Mouse (Mus musculus): ENCODE measurements around the gene Samsn1. TPM values are rescaled to one million over a fixed set of nuclear protein-coding genes. Genes with fewer than 3 reads are reported as not detected.
A peak's percentile ranks its signal among the peaks of the same experiment; 100 is the strongest.

Samsn1 gene
- polyA plus RNA-seq, 1 experiment from 2014 or later, result 0.42 TPM

GRCm38 (mm10) chr16:75970266-75970998 is 51.6 kb downstream of the Samsn1 start:
- Histone ChIP-seq H3K9me3 (ENCODE audit: control insufficient read depth, low read length) (no peaks in the 10 kb centered on the region), H3K4me3 (ENCODE audit: low read depth, low read length) (no peak overlapping the region), H3K9ac (replicated peaks; ENCODE audit: low read depth, low read length) (no peak overlapping the region), H3K36me3 (ENCODE audit: control insufficient read depth, insufficient read depth, low read length) (no peaks in the 10 kb centered on the region), H3K4me2 (ENCODE audit: low read depth, low read length) (no peak overlapping the region), H3K27ac (ENCODE audit: low read depth, low read length) (no peak overlapping the region), H3K27me3 (ENCODE audit: control insufficient read depth, insufficient read depth, low read length) (no peaks in the 10 kb centered on the region), H3K4me1 (ENCODE audit: control insufficient read depth, insufficient read depth, low read length) (no peaks in the 10 kb centered on the region)
- WGBS, result 55% methylated on average over 6 of the region's 6 CpGs
- peak; percentile 44; the same call in 1 of the 2 replicates for ATAC-seq (ENCODE audit: low read depth)

GRCm38 (mm10) chr16:75962021-75962420 is 60.1 kb downstream of the Samsn1 start:
- Histone ChIP-seq H3K27ac (ENCODE audit: low read depth, low read length) (no peak overlapping the region), H3K36me3 (ENCODE audit: control insufficient read depth, insufficient read depth, low read length) (no peaks in the 10 kb centered on the region), H3K27me3 (ENCODE audit: control insufficient read depth, insufficient read depth, low read length) (no peaks in the 10 kb centered on the region), H3K4me3 (ENCODE audit: low read depth, low read length) (no peak overlapping the region), H3K4me1 (ENCODE audit: control insufficient read depth, insufficient read depth, low read length) (no peaks in the 10 kb centered on the region), H3K4me2 (ENCODE audit: low read depth, low read length) (no peak overlapping the region), H3K9me3 (ENCODE audit: control insufficient read depth, low read length) (no peaks in the 10 kb centered on the region), H3K9ac (replicated peaks; ENCODE audit: low read depth, low read length) (no peak overlapping the region)
- ATAC-seq (ENCODE audit: low read depth), result no peak
- 59% methylated on average over 8 of the region's 8 CpGs for WGBS

- WGBS, result 56% methylated on average over 5 of the region's 5 CpGs
- Histone ChIP-seq H3K27me3 (ENCODE audit: control insufficient read depth, insufficient read depth, low read length) (no peaks in the 10 kb centered on the region), H3K4me1 (ENCODE audit: control insufficient read depth, insufficient read depth, low read length) (no peaks in the 10 kb centered on the region), H3K9me3 (ENCODE audit: control insufficient read depth, low read length) (no peaks in the 10 kb centered on the region), H3K4me2 (ENCODE audit: low read depth, low read length) (no peak overlapping the region), H3K27ac (ENCODE audit: low read depth, low read length) (no peak overlapping the region), H3K9ac (replicated peaks; ENCODE audit: low read depth, low read length) (no peak overlapping the region), H3K4me3 (ENCODE audit: low read depth, low read length) (no peak overlapping the region), H3K36me3 (ENCODE audit: control insufficient read depth, insufficient read depth, low read length) (no peaks in the 10 kb centered on the region)
- ATAC-seq (ENCODE audit: low read depth), result no peak
Observed at GRCm38 (mm10) chr16:75961487-75961886, 60.6 kb downstream of the Samsn1 start.

GRCm38 (mm10) chr16:75961036-75961435 is 61.0 kb downstream of the Samsn1 start:
- Histone ChIP-seq H3K9ac (replicated peaks; ENCODE audit: low read depth, low read length) (no peak overlapping the region), H3K27ac (ENCODE audit: low read depth, low read length) (no peak overlapping the region), H3K4me3 (ENCODE audit: low read depth, low read length) (no peak overlapping the region), H3K36me3 (ENCODE audit: control insufficient read depth, insufficient read depth, low read length) (no peaks in the 10 kb centered on the region), H3K27me3 (ENCODE audit: control insufficient read depth, insufficient read depth, low read length) (no peaks in the 10 kb centered on the region), H3K9me3 (ENCODE audit: control insufficient read depth, low read length) (no peaks in the 10 kb centered on the region), H3K4me1 (ENCODE audit: control insufficient read depth, insufficient read depth, low read length) (no peaks in the 10 kb centered on the region), H3K4me2 (ENCODE audit: low read depth, low read length) (no peak overlapping the region)
- 91% methylated on average over 7 of the region's 7 CpGs for WGBS
- ATAC-seq (ENCODE audit: low read depth), result no peak

GRCm38 (mm10) chr16:75933357-75933756 is 88.7 kb downstream of the Samsn1 start:
- Histone ChIP-seq H3K36me3 (ENCODE audit: control insufficient read depth, insufficient read depth, low read length) (no peaks in the 10 kb centered on the region), H3K4me3 (ENCODE audit: low read depth, low read length) (no peak overlapping the region), H3K4me1 (ENCODE audit: control insufficient read depth, insufficient read depth, low read length) (no peaks in the 10 kb centered on the region), H3K27me3 (ENCODE audit: control insufficient read depth, insufficient read depth, low read length) (no peaks in the 10 kb centered on the region), H3K27ac (ENCODE audit: low read depth, low read length) (no peak overlapping the region), H3K9me3 (ENCODE audit: control insufficient read depth, low read length) (no peaks in the 10 kb centered on the region; the same call in 1 of the 2 replicates), H3K4me2 (ENCODE audit: low read depth, low read length) (no peak overlapping the region), H3K9ac (replicated peaks; ENCODE audit: low read depth, low read length) (no peak overlapping the region)
- ATAC-seq (ENCODE audit: low read depth), result no peak

GRCm38 (mm10) chr16:75930222-75930553 is 91.9 kb downstream of the Samsn1 start:
- H3K27me3 ChIP-seq (ENCODE audit: control insufficient read depth, insufficient read depth, low read length), result no peaks in the 10 kb centered on the region
- WGBS, result 56% methylated on average over 4 of the region's 4 CpGs

GRCm38 (mm10) chr16:75929536-75930221 is 92.4 kb downstream of the Samsn1 start:
- H3K36me3 ChIP-seq (ENCODE audit: control insufficient read depth, insufficient read depth, low read length), result no peaks in the 10 kb centered on the region
- WGBS, result 33% methylated on average over 11 of the region's 11 CpGs
- no peak overlapping the region for H3K27ac ChIP-seq (ENCODE audit: low read depth, low read length)
- H3K4me1 ChIP-seq (ENCODE audit: control insufficient read depth, insufficient read depth, low read length), result no peaks in the 10 kb centered on the region
- no peak overlapping the region for H3K4me2 ChIP-seq (ENCODE audit: low read depth, low read length)
- H3K9me3 ChIP-seq (ENCODE audit: control insufficient read depth, low read length), result no peaks in the 10 kb centered on the region
- H3K4me3 ChIP-seq (ENCODE audit: low read depth, low read length), result no peak overlapping the region
- peak; percentile 44; the same call in 1 of the 2 replicates for ATAC-seq (ENCODE audit: low read depth)
- no peak overlapping the region for H3K9ac ChIP-seq (replicated peaks; ENCODE audit: low read depth, low read length)
- no peaks in the 10 kb centered on the region for H3K27me3 ChIP-seq (ENCODE audit: control insufficient read depth, insufficient read depth, low read length)

More at GRCm38 (mm10) chr16:75930222-75930553, 91.9 kb downstream of the Samsn1 start:
- no peaks in the 10 kb centered on the region for H3K9me3 ChIP-seq (ENCODE audit: control insufficient read depth, low read length)
- H3K4me1 ChIP-seq (ENCODE audit: control insufficient read depth, insufficient read depth, low read length), result no peaks in the 10 kb centered on the region
- no peak overlapping the region for H3K27ac ChIP-seq (ENCODE audit: low read depth, low read length)
- H3K4me2 ChIP-seq (ENCODE audit: low read depth, low read length), result no peak overlapping the region
- ATAC-seq (ENCODE audit: low read depth), result peak; percentile 14; the same call in 1 of the 2 replicates
- H3K4me3 ChIP-seq (ENCODE audit: low read depth, low read length), result no peak overlapping the region
- H3K36me3 ChIP-seq (ENCODE audit: control insufficient read depth, insufficient read depth, low read length), result no peaks in the 10 kb centered on the region
- no peak overlapping the region for H3K9ac ChIP-seq (replicated peaks; ENCODE audit: low read depth, low read length)

GRCm38 (mm10) chr16:75926511-75926910 is 95.6 kb downstream of the Samsn1 start:
- ATAC-seq (ENCODE audit: low read depth), result no peak
- no peak overlapping the region for H3K4me2 ChIP-seq (ENCODE audit: low read depth, low read length)
- WGBS, result 77% methylated on average over 2 of the region's 2 CpGs
- no peaks in the 10 kb centered on the region for H3K9me3 ChIP-seq (ENCODE audit: control insufficient read depth, low read length)
- H3K27me3 ChIP-seq (ENCODE audit: control insufficient read depth, insufficient read depth, low read length), result no peaks in the 10 kb centered on the region
- no peak overlapping the region for H3K9ac ChIP-seq (replicated peaks; ENCODE audit: low read depth, low read length)
- no peak overlapping the region for H3K27ac ChIP-seq (ENCODE audit: low read depth, low read length)
- no peaks in the 10 kb centered on the region for H3K4me1 ChIP-seq (ENCODE audit: control insufficient read depth, insufficient read depth, low read length)
- no peak overlapping the region for H3K4me3 ChIP-seq (ENCODE audit: low read depth, low read length)
- no peaks in the 10 kb centered on the region for H3K36me3 ChIP-seq (ENCODE audit: control insufficient read depth, insufficient read depth, low read length)

GRCm38 (mm10) chr16:75920870-75921269 is 101.2 kb downstream of the Samsn1 start:
- Histone ChIP-seq H3K9me3 (ENCODE audit: control insufficient read depth, low read length) (no peaks in the 10 kb centered on the region), H3K27ac (ENCODE audit: low read depth, low read length) (no peak overlapping the region), H3K27me3 (ENCODE audit: control insufficient read depth, insufficient read depth, low read length) (no peaks in the 10 kb centered on the region), H3K36me3 (ENCODE audit: control insufficient read depth, insufficient read depth, low read length) (no peaks in the 10 kb centered on the region), H3K4me1 (ENCODE audit: control insufficient read depth, insufficient read depth, low read length) (no peaks in the 10 kb centered on the region), H3K9ac (replicated peaks; ENCODE audit: low read depth, low read length) (no peak overlapping the region), H3K4me3 (ENCODE audit: low read depth, low read length) (no peak overlapping the region), H3K4me2 (ENCODE audit: low read depth, low read length) (no peak overlapping the region)
- ATAC-seq (ENCODE audit: low read depth), result no peak
- WGBS, result 89% methylated on average over 4 of the region's 4 CpGs
